Mouse (Mus musculus) hindbrain, embryonic 16.5 days (tissue): ENCODE measurements at regions not wholly inside any gene's neighbourhood (a gene's known extent, or its start where the extent isn't known, plus 50 kb on each side); places are given as distances from the start of the nearest gene placed in this dataset.
A peak's percentile ranks its signal among the peaks of the same experiment; 100 is the strongest.

Source experiments
- ATAC-seq: fragments of 200-750 bp; cut with Nextera tagmentation; 2 replicates; pipeline ENCODE4 v1.8.0; 2017; ENCODE audit warnings: moderate TSS enrichment, moderate library complexity
- H3K27ac ChIP-seq: fragments of 300-500 bp; sonication (generic); 2 replicates; pipeline ENCODE4 v1.5.1; 2014; ENCODE audit warnings: low read depth, mild to moderate bottlenecking, control low read depth, low read length, moderate library complexity
- H3K27me3 ChIP-seq: fragments of 300-500 bp; sonication (generic); replicated peaks from 2 replicates; pipeline ENCODE4 v1.6.1; 2014; ENCODE audit warnings: low read length; ENCODE audit not compliant: control insufficient read depth, insufficient read depth
- H3K36me3 ChIP-seq: fragments of 300-500 bp; sonication (generic); 2 replicates; pipeline ENCODE4 v1.6.1; 2014; ENCODE audit warnings: mild to moderate bottlenecking, low read length, moderate library complexity, mixed read lengths; ENCODE audit not compliant: control insufficient read depth, insufficient read depth
- H3K4me1 ChIP-seq: fragments of 300-500 bp; sonication (generic); 2 replicates; pipeline ENCODE4 v1.6.1; 2014; ENCODE audit warnings: low read depth, low read length; ENCODE audit not compliant: control insufficient read depth, insufficient read depth
- H3K4me2 ChIP-seq: fragments of 300-500 bp; sonication (generic); 2 replicates; pipeline ENCODE4 v1.6.1; 2014; ENCODE audit warnings: mild to moderate bottlenecking, low read length, control low read depth, moderate library complexity
- H3K4me3 ChIP-seq: fragments of 300-500 bp; sonication (generic); 2 replicates; pipeline ENCODE4 v1.5.1; 2014; ENCODE audit warnings: mild to moderate bottlenecking, low read length, control low read depth, moderate library complexity
- H3K9ac ChIP-seq: fragments of 300-500 bp; sonication (generic); 2 replicates; pipeline ENCODE4 v1.6.1; 2014; ENCODE audit warnings: low read depth, mild to moderate bottlenecking, control low read depth, low read length, moderate library complexity
- H3K9me3 ChIP-seq: fragments of 300-500 bp; sonication (generic); 2 replicates; pipeline ENCODE4 v1.6.1; 2014; ENCODE audit warnings: mild to moderate bottlenecking, low read length, moderate library complexity; ENCODE audit not compliant: control insufficient read depth
- WGBS: fragments of 180-500 bp; shearing (Covaris S2); extraction: QIAGEN DNeasy Blood & Tissue Kit; methylation state at CpG from one replicate; pipeline ENCODE4 v1.1.7; 2014; 5-methylcytosine and 5-hydroxymethylcytosine counted together

GRCm38 (mm10) chr1:105092309-105092904, 264.1 kb downstream of the Rnf152 start:
- Histone ChIP-seq H3K4me2 (no peak overlapping the region), H3K36me3 (no peaks in the 10 kb centered on the region), H3K9ac (no peak overlapping the region), H3K4me3 (no peak overlapping the region), H3K27ac (no peak overlapping the region), H3K27me3 (no peaks in the 10 kb centered on the region), H3K4me1 (no peaks in the 10 kb centered on the region), H3K9me3 (no peaks in the 10 kb centered on the region)
- peak; percentile 58; the same call in 1 of the 2 replicates for ATAC-seq
- WGBS: 24% methylated on average over 6 of the region's 6 CpGs

GRCm38 (mm10) chr1:105088765-105089520, 267.6 kb downstream of the Rnf152 start:
- H3K4me2 ChIP-seq: no peak overlapping the region
- H3K27ac ChIP-seq: no peak overlapping the region
- no peak overlapping the region for H3K4me3 ChIP-seq
- H3K4me1 ChIP-seq: no peaks in the 10 kb centered on the region
- H3K9ac ChIP-seq: no peak overlapping the region
- no peak for ATAC-seq
- no peaks in the 10 kb centered on the region for H3K9me3 ChIP-seq
- no peaks in the 10 kb centered on the region for H3K36me3 ChIP-seq
- H3K27me3 ChIP-seq: no peaks in the 10 kb centered on the region
- 78% methylated on average over 7 of the region's 7 CpGs for WGBS

- Histone ChIP-seq H3K4me3 (no peak overlapping the region), H3K9me3 (no peaks in the 10 kb centered on the region), H3K27me3 (no peaks in the 10 kb centered on the region), H3K36me3 (no peaks in the 10 kb centered on the region), H3K27ac (no peak overlapping the region), H3K9ac (no peak overlapping the region), H3K4me2 (no peak overlapping the region), H3K4me1 (no peaks in the 10 kb centered on the region)
- 87% methylated on average over 1 of the region's 1 CpGs for WGBS
- ATAC-seq: no peak
Observed at GRCm38 (mm10) chr1:105087623-105088022, 268.9 kb downstream of the Rnf152 start.

- no peak for ATAC-seq
- Histone ChIP-seq H3K27ac (no peak overlapping the region), H3K4me2 (no peak overlapping the region), H3K4me1 (no peaks in the 10 kb centered on the region), H3K9ac (no peak overlapping the region), H3K27me3 (no peaks in the 10 kb centered on the region), H3K4me3 (no peak overlapping the region), H3K9me3 (no peaks in the 10 kb centered on the region), H3K36me3 (no peaks in the 10 kb centered on the region)
- WGBS: 97% methylated on average over 3 of the region's 3 CpGs
Observed at GRCm38 (mm10) chr1:105084556-105084955, 272.0 kb downstream of the Rnf152 start.

GRCm38 (mm10) chr1:105083551-105084103, 272.9 kb downstream of the Rnf152 start:
- no peak for ATAC-seq
- Histone ChIP-seq H3K4me1 (no peaks in the 10 kb centered on the region), H3K9me3 (no peaks in the 10 kb centered on the region), H3K27me3 (no peaks in the 10 kb centered on the region), H3K4me2 (no peak overlapping the region), H3K27ac (no peak overlapping the region), H3K9ac (no peak overlapping the region), H3K36me3 (no peaks in the 10 kb centered on the region), H3K4me3 (no peak overlapping the region)
- 62% methylated on average over 6 of the region's 6 CpGs for WGBS

GRCm38 (mm10) chr1:105082823-105083550, 273.5 kb downstream of the Rnf152 start:
- no peak for ATAC-seq
- no peaks in the 10 kb centered on the region for H3K4me1 ChIP-seq
- WGBS: 82% methylated on average over 2 of the region's 2 CpGs

GRCm38 (mm10) chr1:105081942-105082341, 274.6 kb downstream of the Rnf152 start:
- no peaks in the 10 kb centered on the region for H3K9me3 ChIP-seq
- no peaks in the 10 kb centered on the region for H3K36me3 ChIP-seq
- H3K4me3 ChIP-seq: no peak overlapping the region
- no peaks in the 10 kb centered on the region for H3K4me1 ChIP-seq
- ATAC-seq: no peak
- H3K27me3 ChIP-seq: no peaks in the 10 kb centered on the region
- no peak overlapping the region for H3K27ac ChIP-seq
- H3K4me2 ChIP-seq: no peak overlapping the region
- H3K9ac ChIP-seq: no peak overlapping the region
- WGBS: 78% methylated on average over 2 of the region's 2 CpGs

More at GRCm38 (mm10) chr1:105082823-105083550, 273.5 kb downstream of the Rnf152 start:
- H3K27me3 ChIP-seq: no peaks in the 10 kb centered on the region
- no peak overlapping the region for H3K4me3 ChIP-seq
- H3K36me3 ChIP-seq: no peaks in the 10 kb centered on the region
- no peak overlapping the region for H3K4me2 ChIP-seq
- no peak overlapping the region for H3K9ac ChIP-seq
- no peaks in the 10 kb centered on the region for H3K9me3 ChIP-seq
- H3K27ac ChIP-seq: no peak overlapping the region

GRCm38 (mm10) chr1:105079437-105079836, 277.1 kb downstream of the Rnf152 start:
- Histone ChIP-seq H3K27ac (no peak overlapping the region), H3K36me3 (no peaks in the 10 kb centered on the region), H3K9me3 (no peaks in the 10 kb centered on the region), H3K27me3 (no peaks in the 10 kb centered on the region), H3K4me1 (no peaks in the 10 kb centered on the region), H3K9ac (no peak overlapping the region), H3K4me3 (no peak overlapping the region), H3K4me2 (no peak overlapping the region)
- 93% methylated on average over 5 of the region's 5 CpGs for WGBS
- ATAC-seq: no peak

- no peak overlapping the region for H3K4me2 ChIP-seq
- no peak for ATAC-seq
- no peaks in the 10 kb centered on the region for H3K36me3 ChIP-seq
- no peak overlapping the region for H3K27ac ChIP-seq
- H3K4me1 ChIP-seq: no peaks in the 10 kb centered on the region
- 94% methylated on average over 3 of the region's 3 CpGs for WGBS
- H3K9me3 ChIP-seq: no peaks in the 10 kb centered on the region
- H3K4me3 ChIP-seq: no peak overlapping the region
- H3K27me3 ChIP-seq: no peaks in the 10 kb centered on the region
- H3K9ac ChIP-seq: no peak overlapping the region
Observed at GRCm38 (mm10) chr1:105075728-105076127, 280.8 kb downstream of the Rnf152 start.
